Mouse (Mus musculus) midbrain, embryonic 11.5 days (tissue): ENCODE measurements around the gene Hypk. TPM values are rescaled to one million over a fixed set of nuclear protein-coding genes. Genes with fewer than 3 reads are reported as not detected.
"Not testable (repeated sequence)": the region's sequence is repeated elsewhere in the genome, so short reads cannot be mapped to it uniquely, and the experiment has no call there.

Source experiments
- ATAC-seq: fragments of 200-750 bp; cut with Nextera tagmentation; 2 replicates; pipeline ENCODE4 v1.8.0; 2017; ENCODE audit warnings: moderate TSS enrichment, moderate library complexity; ENCODE audit not compliant: low FRiP score
- DNase-seq: peaks from one replicate; pipeline ENCODE4 v3.0.0; 2015; ENCODE audit warnings: low spot score; ENCODE audit errors: missing footprints
- H3K27ac ChIP-seq: fragments of 300-500 bp; sonication (generic); 2 replicates; pipeline ENCODE4 v1.5.1; 2014; ENCODE audit warnings: low read depth, low read length
- H3K27me3 ChIP-seq: fragments of 300-500 bp; sonication (generic); 2 replicates; pipeline ENCODE4 v1.6.1; 2014; ENCODE audit warnings: mild to moderate bottlenecking, low read length, moderate library complexity, mixed read lengths; ENCODE audit not compliant: control insufficient read depth, insufficient read depth
- H3K36me3 ChIP-seq: fragments of 300-500 bp; sonication (generic); 2 replicates; pipeline ENCODE4 v1.6.1; 2014; ENCODE audit warnings: mild to moderate bottlenecking, low read length, moderate library complexity, mixed read lengths; ENCODE audit not compliant: control insufficient read depth, insufficient read depth
- H3K4me1 ChIP-seq: fragments of 300-500 bp; sonication (generic); 2 replicates; pipeline ENCODE4 v1.6.1; 2014; ENCODE audit warnings: low read length; ENCODE audit not compliant: control insufficient read depth, insufficient read depth
- H3K4me2 ChIP-seq: fragments of 300-500 bp; sonication (generic); 2 replicates; pipeline ENCODE4 v1.6.1; 2014; ENCODE audit warnings: mild to moderate bottlenecking, moderate library complexity
- H3K4me3 ChIP-seq: fragments of 300-500 bp; sonication (generic); 2 replicates; pipeline ENCODE4 v1.5.1; 2014; ENCODE audit warnings: low read depth, low read length
- H3K9ac ChIP-seq: fragments of 300-500 bp; sonication (generic); 2 replicates; pipeline ENCODE4 v1.6.1; 2014; ENCODE audit warnings: low read length
- H3K9me3 ChIP-seq: fragments of 300-500 bp; sonication (generic); 2 replicates; pipeline ENCODE4 v1.6.1; 2016; ENCODE audit warnings: low read length; ENCODE audit not compliant: control insufficient read depth
- WGBS: fragments of 180-500 bp; shearing (Covaris S2); extraction: QIAGEN DNeasy Blood & Tissue Kit; methylation state at CpG from one replicate; pipeline ENCODE4 v1.1.7; 2014; 5-methylcytosine and 5-hydroxymethylcytosine counted together
- polyA plus RNA-seq: library from polyadenylated mRNA; unstranded; fragments of >200 nt; fragmentation: Nextera tagmentation; extraction: Ambion mirVana; gene quantifications from 2 replicates; pipeline ENCODE4 v1.2.1, GENCODE M21; 2014

Gene Hypk
- polyA plus RNA-seq, 1 experiment from 2014 or later, result 118 TPM

- WGBS, result 87% methylated on average over 2 of the region's 2 CpGs
- H3K9me3 ChIP-seq, result not testable (repeated sequence)
These were observed 22.2 kb downstream of the Hypk start for GRCm38 (mm10) chr2:121475306-121475705.

GRCm38 (mm10) chr2:121477491-121478266 lies 24.6 kb downstream of the Hypk start:
- Histone ChIP-seq H3K27ac (no peak overlapping the region), H3K27me3 (no peaks in the 10 kb centered on the region), H3K36me3 (no peaks in the 10 kb centered on the region), H3K4me3 (no peak overlapping the region), H3K9ac (no peak overlapping the region), H3K9me3 (no peaks in the 10 kb centered on the region), H3K4me2 (no peak overlapping the region), H3K4me1 (no peaks in the 10 kb centered on the region; the same call in 1 of the 2 replicates)
- DNase-seq (peak; percentile 62), ATAC-seq (no peak)
- WGBS, result 74% methylated on average over 3 of the region's 3 CpGs

More at GRCm38 (mm10) chr2:121475306-121475705, 22.2 kb downstream of the Hypk start:
- not testable (repeated sequence) for H3K4me1 ChIP-seq, H3K27ac ChIP-seq, H3K27me3 ChIP-seq, H3K36me3 ChIP-seq, H3K4me2 ChIP-seq, H3K4me3 ChIP-seq, H3K9ac ChIP-seq, ATAC-seq
- DNase-seq, result peak; percentile 73

- H3K36me3 ChIP-seq, result no peaks in the 10 kb centered on the region
- H3K27ac ChIP-seq, result no peak overlapping the region
- H3K9me3 ChIP-seq, result no peaks in the 10 kb centered on the region
- no peak overlapping the region for H3K9ac ChIP-seq
- ATAC-seq (no peak), DNase-seq (peak; percentile 78)
- H3K4me2 ChIP-seq, result no peak overlapping the region
- no peaks in the 10 kb centered on the region for H3K4me1 ChIP-seq
- WGBS, result 63% methylated on average over 3 of the region's 3 CpGs
- H3K27me3 ChIP-seq, result no peaks in the 10 kb centered on the region
- H3K4me3 ChIP-seq, result no peak overlapping the region
These were observed 27.4 kb downstream of the Hypk start for GRCm38 (mm10) chr2:121480498-121480897.

- not testable (repeated sequence) for ATAC-seq, H3K9me3 ChIP-seq
- WGBS, result 88% methylated on average over 13 of the region's 13 CpGs
These were observed 27.8 kb downstream of the Hypk start for GRCm38 (mm10) chr2:121480916-121481315.

GRCm38 (mm10) chr2:121483576-121483975 lies 30.5 kb downstream of the Hypk start:
- H3K27me3 ChIP-seq, result no peaks in the 10 kb centered on the region
- H3K4me2 ChIP-seq, result no peak overlapping the region
- no peak overlapping the region for H3K27ac ChIP-seq
- H3K36me3 ChIP-seq, result no peaks in the 10 kb centered on the region
- H3K4me3 ChIP-seq, result no peak overlapping the region
- no peak overlapping the region for H3K9ac ChIP-seq
- ATAC-seq (no peak), DNase-seq (peak; percentile 44)
- WGBS, result 54% methylated on average over 8 of the region's 8 CpGs
- no peaks in the 10 kb centered on the region for H3K9me3 ChIP-seq
- no peaks in the 10 kb centered on the region for H3K4me1 ChIP-seq

More at GRCm38 (mm10) chr2:121480916-121481315, 27.8 kb downstream of the Hypk start:
- not testable (repeated sequence) for H3K27me3 ChIP-seq, H3K9ac ChIP-seq, H3K4me2 ChIP-seq, H3K36me3 ChIP-seq, H3K4me1 ChIP-seq, H3K4me3 ChIP-seq, H3K27ac ChIP-seq
- DNase-seq, result peak; percentile 31

- not testable (repeated sequence) for H3K4me3 ChIP-seq, DNase-seq, H3K36me3 ChIP-seq, ATAC-seq, H3K27me3 ChIP-seq, H3K4me1 ChIP-seq, H3K9me3 ChIP-seq, H3K4me2 ChIP-seq, H3K27ac ChIP-seq, H3K9ac ChIP-seq
- WGBS, result 71% methylated on average over 1 of the region's 2 CpGs
These were observed 31.3 kb downstream of the Hypk start for GRCm38 (mm10) chr2:121484403-121484802.

GRCm38 (mm10) chr2:121501550-121501949 lies 48.5 kb downstream of the Hypk start:
- not testable (repeated sequence) for H3K4me2 ChIP-seq, H3K9ac ChIP-seq, H3K9me3 ChIP-seq, H3K4me1 ChIP-seq, H3K4me3 ChIP-seq, H3K36me3 ChIP-seq, H3K27me3 ChIP-seq, ATAC-seq, DNase-seq, H3K27ac ChIP-seq
- WGBS, result 100% methylated on average over 1 of the region's 6 CpGs

GRCm38 (mm10) chr2:121505942-121506882 lies 53.1 kb downstream of the Hypk start, which contains the start of the genes Mfap1a and Wdr76:
Gene Mfap1a (minus strand): TSS chr2:121506665.
Gene Wdr76 (plus strand): TSS chr2:121506723.
- 4% methylated on average over 40 of the region's 42 CpGs for WGBS
- ATAC-seq, result peak; percentile 94
- Histone ChIP-seq H3K4me3 (peak within 1 kb of the TSS; percentile 52), H3K4me2 (peak within 1 kb of the TSS; percentile 69), H3K9ac (peak within 1 kb of the TSS; percentile 65)
- not testable (repeated sequence) for H3K9me3 ChIP-seq, H3K27ac ChIP-seq, H3K4me1 ChIP-seq, H3K36me3 ChIP-seq, H3K27me3 ChIP-seq
- peak; percentile 98 for DNase-seq
